Mouse (Mus musculus): ENCODE measurements at regions not wholly inside any gene's neighbourhood (a gene's known extent, or its start where the extent isn't known, plus 50 kb on each side); places are given as distances from the start of the nearest gene placed in this dataset.

- TF ChIP-seq CTCF (IDR thresholded peaks at IDR 0.05; ENCODE audit: low read depth): no peak
- no peak for TF ChIP-seq EP300 (IDR thresholded peaks at IDR 0.05; ENCODE audit: low read depth)
Observed at GRCm38 (mm10) chr16:21308513-21308912, 104.0 kb downstream of the Ephb3 start.

All from liver, embryonic 14.5 days (tissue).